Mouse (Mus musculus): ENCODE measurements around the gene Trim71.
"Not testable (repeated sequence)": the region's sequence is repeated elsewhere in the genome, so short reads cannot be mapped to it uniquely, and the experiment has no call there.

Gene Trim71

GRCm38 (mm10) chr9:114526581-114526980, 37.6 kb downstream of the Trim71 start:
- no peak for DNase-seq (ENCODE audit: low read depth, low spot score)

- no peak for DNase-seq (ENCODE audit: low read depth, low spot score)
Measured at GRCm38 (mm10) chr9:114525891-114526290, 38.3 kb downstream of the Trim71 start.

DNA sequence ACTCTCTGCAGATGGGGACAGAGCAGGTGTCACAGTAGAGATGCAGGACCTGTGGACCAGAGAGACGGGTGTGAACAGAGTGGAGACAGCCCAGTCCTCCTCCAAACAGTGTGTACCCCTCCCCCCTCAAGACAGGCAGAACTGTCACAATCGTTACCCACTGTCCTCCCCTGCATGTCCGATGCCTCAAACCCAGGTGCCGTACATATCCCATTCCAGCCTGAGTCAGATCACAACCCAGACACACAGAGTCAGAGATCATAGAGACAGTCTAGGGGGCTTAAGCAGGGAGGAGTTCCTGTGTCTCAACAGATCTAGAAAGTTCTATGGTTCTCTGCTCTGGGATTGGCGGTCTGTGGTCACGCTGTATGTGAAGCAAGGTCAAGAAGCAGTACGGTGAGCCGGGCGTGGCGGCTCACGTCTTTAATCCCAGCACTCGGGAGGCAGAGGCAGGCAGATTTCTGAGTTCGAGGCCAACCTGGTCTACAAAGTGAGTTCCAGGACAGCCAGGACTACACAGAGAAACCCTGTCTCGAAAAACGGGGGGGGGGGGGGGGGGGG, 39.0 kb downstream of the Trim71 start:
- no peak for DNase-seq (ENCODE audit: low read depth, low spot score)

DNA sequence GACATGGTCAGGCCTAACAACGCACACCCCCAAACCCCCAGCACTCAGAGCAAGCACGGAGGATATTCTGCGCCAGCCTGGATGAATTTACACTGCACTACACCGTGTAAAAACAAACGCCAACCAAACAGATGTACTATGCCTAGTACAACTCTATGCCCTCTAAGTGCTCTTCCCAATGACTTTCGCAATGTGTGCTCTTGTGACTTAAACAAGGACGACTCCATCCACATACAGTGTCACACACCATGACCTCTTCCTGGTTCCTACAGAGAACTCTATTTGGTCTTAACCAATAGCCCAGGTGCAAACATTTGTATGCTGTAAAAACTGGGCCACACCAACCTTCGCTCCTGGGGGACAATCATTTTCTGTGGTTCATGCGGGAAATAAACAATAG, 41.7 kb downstream of the Trim71 start:
- DNase-seq (ENCODE audit: low read depth, low spot score) = no peak

DNA sequence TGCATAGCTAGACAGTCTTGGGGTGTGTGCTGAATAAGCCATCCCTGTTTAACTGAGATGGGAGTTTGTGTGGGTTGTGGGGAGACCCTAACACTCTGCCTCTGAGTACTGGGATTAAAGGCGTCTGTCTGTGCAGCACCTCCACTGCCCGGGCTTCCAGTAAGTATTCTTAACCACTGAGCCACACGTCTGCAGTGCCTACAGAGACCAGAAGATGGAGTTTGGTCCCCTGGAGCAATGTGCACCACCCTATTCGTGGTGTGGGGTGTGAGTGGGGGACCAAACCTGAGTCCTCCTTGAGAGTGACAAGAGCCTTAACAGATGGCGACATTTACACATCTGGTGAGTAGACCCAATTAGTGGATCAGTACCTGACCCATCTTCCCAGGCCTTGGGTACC, 42.1 kb downstream of the Trim71 start:
- no peak for DNase-seq (ENCODE audit: low read depth, low spot score)

DNA sequence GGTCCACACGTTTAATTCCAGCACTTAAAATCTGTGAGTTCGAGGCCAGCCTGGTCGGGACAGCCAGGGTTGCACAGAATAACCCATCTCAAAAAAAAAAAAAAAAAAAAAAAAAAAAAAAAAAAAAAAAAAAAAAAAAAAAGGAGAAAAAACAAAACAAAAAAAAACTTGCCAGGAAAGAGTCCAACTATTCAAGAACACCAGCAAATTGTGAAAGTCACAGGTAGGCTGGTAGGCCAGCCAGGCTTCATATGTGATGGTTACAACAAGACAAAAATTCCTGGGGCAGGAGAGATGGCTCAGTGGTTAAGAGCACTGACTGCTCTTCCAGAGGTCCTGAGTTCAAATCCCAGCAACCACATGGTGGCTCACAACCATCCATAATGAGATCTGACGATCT, 43.6 kb downstream of the Trim71 start:
- DNase-seq (ENCODE audit: low read depth, low spot score) = not testable (repeated sequence)

GRCm38 (mm10) chr9:114518812-114519477, 45.2 kb downstream of the Trim71 start:
- no peak for DNase-seq (ENCODE audit: low read depth, low spot score)

DNA sequence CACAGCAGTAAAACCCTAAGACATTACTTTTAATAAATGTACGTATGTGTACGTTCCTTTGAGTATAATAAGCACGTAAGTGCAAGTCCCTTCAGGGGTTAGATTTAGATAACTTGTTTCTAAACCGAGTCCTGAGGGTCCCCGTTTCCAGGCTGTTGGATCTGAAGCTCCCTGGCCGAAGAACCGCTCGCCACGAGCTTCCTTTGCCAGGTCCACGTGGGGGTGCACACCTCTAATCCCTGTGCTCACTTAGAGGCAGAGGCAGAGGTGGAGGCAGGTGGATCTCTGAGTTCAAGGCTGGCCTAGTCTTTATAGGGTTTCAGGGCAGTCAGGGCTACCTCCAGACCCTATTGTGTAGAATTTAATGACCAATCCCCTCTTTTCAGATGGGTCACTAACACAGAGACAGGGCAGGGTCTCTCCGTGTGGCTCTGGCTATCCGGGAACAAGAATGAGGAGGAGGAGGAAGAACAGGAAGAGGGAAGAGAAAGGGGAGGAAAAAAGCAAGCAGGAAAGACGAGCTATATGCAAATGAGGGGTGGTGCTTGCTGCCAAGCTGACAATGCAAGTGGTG, 46.2 kb downstream of the Trim71 start:
- DNase-seq (ENCODE audit: low read depth, low spot score) = no peak

GRCm38 (mm10) chr9:114515364-114515763, 48.8 kb downstream of the Trim71 start, which contains the start of gene C130032M10Rik:
Gene C130032M10Rik, plus strand, starts transcription at chr9:114515697.
- DNase-seq (ENCODE audit: low read depth, low spot score) = no peak

- DNase-seq (ENCODE audit: low read depth, low spot score) = no peak
Measured at GRCm38 (mm10) chr9:114512831-114513230, 51.3 kb downstream of the Trim71 start.

- no peak for DNase-seq (ENCODE audit: low read depth, low spot score)
Measured at GRCm38 (mm10) chr9:114509785-114510184, 54.4 kb downstream of the Trim71 start.

DNA sequence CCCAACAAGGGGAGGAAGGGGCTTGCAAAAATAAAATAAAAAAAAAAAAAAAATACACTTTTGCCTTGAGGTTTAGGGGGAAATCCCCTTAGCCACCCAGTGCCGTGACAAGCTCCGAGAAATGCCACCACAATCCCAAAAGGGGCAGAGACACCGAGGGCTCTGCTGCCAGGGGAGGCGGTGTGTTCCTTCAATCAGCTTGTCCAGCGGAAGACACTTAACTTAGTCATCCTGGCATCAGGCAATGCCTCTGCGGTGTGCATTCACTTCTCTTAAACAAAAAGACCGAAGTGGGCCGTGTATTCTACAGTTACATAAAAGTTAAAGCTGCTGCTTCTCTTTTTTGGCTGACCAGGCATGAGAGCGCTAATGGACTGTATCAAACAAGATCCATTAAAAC, 56.7 kb downstream of the Trim71 start:
- DNase-seq (ENCODE audit: low read depth, low spot score) = no peak

- no peak for DNase-seq (ENCODE audit: low read depth, low spot score)
Measured at GRCm38 (mm10) chr9:114506564-114506963, 57.6 kb downstream of the Trim71 start.

- DNase-seq (ENCODE audit: low read depth, low spot score) = no peak
Measured at GRCm38 (mm10) chr9:114504816-114505215, 59.4 kb downstream of the Trim71 start, which contains the start of gene Ccr4. Gene Ccr4, minus strand, starts transcription at chr9:114504916.

- no peak for DNase-seq (ENCODE audit: low read depth, low spot score)
Measured at GRCm38 (mm10) chr9:114502711-114503427, 61.3 kb downstream of the Trim71 start.

DNA sequence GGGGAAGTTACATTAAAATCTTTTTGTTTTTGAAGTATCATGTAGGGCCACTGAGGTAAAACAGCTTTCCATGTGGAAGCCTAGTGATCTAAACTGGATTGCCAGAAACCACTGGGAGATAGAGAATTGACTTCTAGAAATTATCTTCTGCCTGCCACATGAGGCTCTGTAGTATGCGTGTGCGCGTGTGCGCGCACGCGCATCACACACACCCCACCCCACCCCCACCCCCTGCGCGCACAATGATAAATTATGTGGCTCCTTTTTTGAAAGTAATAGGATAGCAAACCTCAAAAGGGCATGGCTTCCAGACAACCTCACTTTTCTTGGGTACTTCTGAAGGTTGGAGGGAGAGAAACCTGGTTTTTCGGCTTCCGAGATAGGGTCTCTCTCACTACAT, 62.3 kb downstream of the Trim71 start:
- no peak for DNase-seq (ENCODE audit: low read depth, low spot score)

DNA sequence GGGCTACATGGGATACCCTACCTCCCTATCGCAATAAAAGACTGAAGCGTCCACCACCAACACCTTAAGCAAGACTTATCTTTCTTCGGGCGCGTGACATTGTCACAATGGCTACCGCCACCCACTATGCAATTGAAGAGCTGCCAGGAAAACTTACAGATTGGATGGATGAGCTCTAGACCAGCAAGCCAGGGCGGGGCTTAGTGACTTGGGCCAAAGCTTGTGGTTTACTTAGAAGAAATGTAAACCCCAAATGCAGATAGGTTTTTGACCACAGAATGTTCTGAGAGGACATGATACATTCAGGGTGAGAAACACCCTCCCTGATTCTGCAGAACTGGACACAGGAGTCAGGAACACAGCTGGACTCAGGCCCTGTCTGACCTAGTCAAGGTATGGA, 63.1 kb downstream of the Trim71 start:
- DNase-seq (ENCODE audit: low read depth, low spot score) = no peak

GRCm38 (mm10) chr9:114499783-114500515, 64.2 kb downstream of the Trim71 start:
- no peak for DNase-seq (ENCODE audit: low read depth, low spot score)

GRCm38 (mm10) chr9:114498218-114498617, 66.0 kb downstream of the Trim71 start:
- peak; percentile 12 for DNase-seq (ENCODE audit: low read depth, low spot score)

DNA sequence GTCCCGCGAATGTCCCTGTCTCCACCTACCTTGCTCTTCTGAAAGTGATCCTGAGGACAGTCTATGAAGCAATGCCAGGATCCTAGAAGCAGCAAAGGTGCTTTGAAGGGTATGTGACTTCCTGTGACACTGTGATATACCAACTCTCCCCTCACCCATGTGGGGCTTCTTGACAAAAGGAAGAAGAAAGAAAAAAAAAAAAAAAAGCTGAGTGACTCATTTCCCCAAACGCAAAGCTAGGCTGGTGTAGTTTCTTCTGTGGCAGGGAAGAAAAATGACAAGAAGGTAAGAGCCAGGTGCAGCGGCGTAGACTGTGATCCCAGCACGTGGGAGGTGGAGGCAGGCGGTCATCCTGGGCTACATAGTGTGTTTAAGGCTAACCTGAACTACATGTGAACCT, 67.7 kb downstream of the Trim71 start:
- DNase-seq (ENCODE audit: low read depth, low spot score) = no peak

- DNase-seq (ENCODE audit: low read depth, low spot score) = no peak
Measured at GRCm38 (mm10) chr9:114487481-114488258, 76.5 kb downstream of the Trim71 start.

Data from brain, embryonic 18.5 days (tissue).